In the genomic region with DNA sequence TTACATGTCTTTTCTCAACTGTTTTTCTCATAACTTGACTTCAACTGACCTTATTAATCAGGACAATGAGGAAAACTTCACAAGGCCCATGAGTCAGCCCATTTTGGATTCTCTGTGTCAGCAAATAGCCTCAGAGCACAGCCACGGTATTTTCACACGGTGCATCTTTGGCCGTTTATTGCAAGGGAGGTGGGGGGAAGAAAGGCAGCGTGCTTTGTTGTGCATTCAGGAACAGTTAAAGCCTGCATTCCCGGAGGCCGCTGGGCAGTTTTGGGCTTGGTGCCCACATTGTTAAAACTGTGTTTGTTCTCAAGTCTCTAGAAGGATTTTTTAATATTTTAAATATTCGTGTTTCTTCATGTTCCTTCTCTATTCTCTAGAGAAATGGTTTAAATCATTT, we compare ENCODE assay signal across 25 mouse cellular contexts. TPM values are rescaled to one million over a fixed set of nuclear protein-coding genes. Genes with fewer than 3 reads are reported as not detected.
A peak's percentile ranks its signal among the peaks of the same experiment; 100 is the strongest.
DNase-seq lines count a peak whose midpoint lies in the region; ATAC-seq lines count a peak whose summit lies in the region.
"Had no signal": no experiment of that assay in that cellular context is flagged by ENCODE, and none has a peak within 500 bp of the region (broad histone marks: within the 10 kb centered on the region; RNA-seq: fewer than 3 reads in every experiment).

No protein-coding gene starts in this region.

- H3K9me3 ChIP-seq in embryonic facial prominence, embryonic 12.5 days, result no peaks in the 10 kb centered on the region
- no peaks in the 10 kb centered on the region for H3K9me3 ChIP-seq in embryonic facial prominence, embryonic 10.5 days
- no peaks in the 10 kb centered on the region for H3K9me3 ChIP-seq in limb, embryonic 13.5 days
- H3K9me3 ChIP-seq in limb, embryonic 10.5 days (replicated peaks), result no peaks in the 10 kb centered on the region
- H3K9me3 ChIP-seq: heart, embryonic 13.5 days; liver, embryonic 13.5 days; neural tube, embryonic 12.5 days had no signal

- H3K36me3 ChIP-seq in embryonic facial prominence, embryonic 12.5 days, result no peaks in the 10 kb centered on the region
- H3K36me3 ChIP-seq in embryonic facial prominence, embryonic 10.5 days (replicated peaks), result no peaks in the 10 kb centered on the region
- H3K36me3 ChIP-seq in limb, embryonic 13.5 days, result no peaks in the 10 kb centered on the region
- H3K36me3 ChIP-seq in limb, embryonic 10.5 days, result no peaks in the 10 kb centered on the region
- H3K36me3 ChIP-seq: heart, embryonic 13.5 days; liver, embryonic 13.5 days; neural tube, embryonic 12.5 days had no signal

- no peak for ATAC-seq in embryonic facial prominence, embryonic 12.5 days (ENCODE audit: insufficient number of reproducible peaks, insufficient read depth, low FRiP score, low TSS enrichment)
- ATAC-seq in limb, embryonic 13.5 days (ENCODE audit: low FRiP score, low read depth), result no peak
- ATAC-seq: inflammation-experienced regulatory T-cells, adult 6 months; lung, postnatal 0 days had no signal

- H3K4me3 ChIP-seq in embryonic facial prominence, embryonic 12.5 days, result no peak overlapping the region
- no peak overlapping the region for H3K4me3 ChIP-seq in embryonic facial prominence, embryonic 10.5 days
- no peak overlapping the region for H3K4me3 ChIP-seq in limb, embryonic 13.5 days
- H3K4me3 ChIP-seq in limb, embryonic 10.5 days, result no peak overlapping the region
- H3K4me3 ChIP-seq: heart, embryonic 13.5 days; liver, embryonic 13.5 days; neural tube, embryonic 12.5 days had no signal

- 37% methylated on average over 7 of the region's 7 CpGs for WGBS in embryonic facial prominence, embryonic 12.5 days
- WGBS in embryonic facial prominence, embryonic 10.5 days, result 49% methylated on average over 7 of the region's 7 CpGs
- WGBS in limb, embryonic 13.5 days, result 7% methylated on average over 7 of the region's 7 CpGs
- 47% methylated on average over 7 of the region's 7 CpGs for WGBS in limb, embryonic 10.5 days

- DNase-seq in embryonic facial prominence, embryonic 10.5 days (ENCODE audit: low spot score), result no peak
- no peak for DNase-seq in limb, embryonic 10.5 days (ENCODE audit: low spot score)
- DNase-seq in urinary bladder, postnatal 14 days (ENCODE audit: low spot score), result peak; percentile 4
- no peak for DNase-seq in urinary bladder, adult 18-20 months (ENCODE audit: low spot score in 2 of 2)
- no peak for DNase-seq in ovary, postnatal 14 days (ENCODE audit: low spot score)
- no peak for DNase-seq in layer of hippocampus, postnatal 25 days (ENCODE audit: extremely low spot score in 1 of 2, low spot score in 1 of 2)
- DNase-seq: cerebellum, postnatal 10 days; heart, postnatal 4 days; kidney, adult 9 months; left cerebral cortex, postnatal 4 days; liver, embryonic 13.5 days; thymus, adult 2 months had no signal

- 0 out of 2 replicates have a peak overlapping the region, but pooled peaks have one; percentile 17 for H3K27ac ChIP-seq in embryonic facial prominence, embryonic 12.5 days
- no peak overlapping the region for H3K27ac ChIP-seq in embryonic facial prominence, embryonic 10.5 days (replicated peaks)
- no peak overlapping the region for H3K27ac ChIP-seq in limb, embryonic 13.5 days
- no peak overlapping the region for H3K27ac ChIP-seq in limb, embryonic 10.5 days
- H3K27ac ChIP-seq: heart, embryonic 13.5 days; liver, embryonic 13.5 days; neural tube, embryonic 12.5 days had no signal

- H3K27me3 ChIP-seq in embryonic facial prominence, embryonic 12.5 days, result no peaks in the 10 kb centered on the region
- H3K27me3 ChIP-seq in embryonic facial prominence, embryonic 10.5 days (replicated peaks; ENCODE audit: low read depth, poor library complexity, severe bottlenecking), result no peaks in the 10 kb centered on the region
- H3K27me3 ChIP-seq in limb, embryonic 13.5 days, result no peaks in the 10 kb centered on the region
- H3K27me3 ChIP-seq in limb, embryonic 10.5 days (ENCODE audit: low read depth, poor library complexity, severe bottlenecking), result no peaks in the 10 kb centered on the region
- H3K27me3 ChIP-seq: heart, embryonic 13.5 days; liver, embryonic 13.5 days; neural tube, embryonic 12.5 days had no signal

- H3K9ac ChIP-seq in embryonic facial prominence, embryonic 12.5 days, result no peak overlapping the region
- H3K9ac ChIP-seq in limb, embryonic 13.5 days, result no peak overlapping the region
- H3K9ac ChIP-seq: heart, embryonic 13.5 days; liver, embryonic 13.5 days; neural tube, embryonic 12.5 days had no signal

- H3K4me1 ChIP-seq in embryonic facial prominence, embryonic 12.5 days, result peaks cover 18% of the 10 kb centered on the region; the same call in 1 of the 2 replicates
- peaks cover 21% of the 10 kb centered on the region for H3K4me1 ChIP-seq in embryonic facial prominence, embryonic 10.5 days
- peaks cover 7% of the 10 kb centered on the region for H3K4me1 ChIP-seq in limb, embryonic 13.5 days
- peaks cover 12% of the 10 kb centered on the region for H3K4me1 ChIP-seq in limb, embryonic 10.5 days
- H3K4me1 ChIP-seq: heart, embryonic 13.5 days; liver, embryonic 13.5 days had no signal

- H3K4me2 ChIP-seq in embryonic facial prominence, embryonic 12.5 days (replicated peaks), result no peak overlapping the region
- 0 out of 2 replicates have a peak overlapping the region, but pooled peaks have one; percentile 17 for H3K4me2 ChIP-seq in limb, embryonic 13.5 days (replicated peaks)
- H3K4me2 ChIP-seq: heart, embryonic 13.5 days; liver, embryonic 13.5 days; neural tube, embryonic 12.5 days had no signal

RNA-seq across cellular contexts. Expression of gene Twist1, which starts 24.0 kb away (rescaled TPM):
- polyA plus RNA-seq in embryonic facial prominence, embryonic 12.5 days (2016; fragmentation: Nextera tagmentation; extraction: Ambion mirVana), result 79.1 and 85.3 TPM in 2 replicates
- 29.0 and 35.6 TPM in 2 replicates for polyA plus RNA-seq in embryonic facial prominence, embryonic 10.5 days (2016; fragmentation: Nextera tagmentation; extraction: Ambion mirVana)
- 46.6 and 48.6 TPM in 2 replicates for polyA plus RNA-seq in limb, embryonic 13.5 days (2015; fragmentation: Nextera tagmentation; extraction: Ambion mirVana)
- 31.0 and 33.4 TPM in 2 replicates for polyA plus RNA-seq in limb, embryonic 10.5 days (2016; fragmentation: Nextera tagmentation; extraction: Ambion mirVana)
- total RNA-seq in layer of hippocampus, postnatal 25 days (2021), result 1 to 10 TPM; 2.0 to 2.3 TPM
- total RNA-seq: megakaryocyte progenitor cell, adult 5-6 weeks; monocyte, adult 5-6 weeks had no signal
- polyA plus RNA-seq: inflammation-experienced regulatory T-cells, adult 6 months had no signal

RNA-seq across cellular contexts. Expression of gene Ferd3l, which starts 53.2 kb away (rescaled TPM):
- polyA plus RNA-seq in embryonic facial prominence, embryonic 12.5 days (2016; fragmentation: Nextera tagmentation; extraction: Ambion mirVana), result 0.19 TPM in 1 of 2 replicates, not detected in the other
- polyA plus RNA-seq in embryonic facial prominence, embryonic 10.5 days (2016; fragmentation: Nextera tagmentation; extraction: Ambion mirVana), result 0.52 TPM in 1 of 2 replicates, not detected in the other
- not detected in 2 replicates for polyA plus RNA-seq in limb, embryonic 13.5 days (2015; fragmentation: Nextera tagmentation; extraction: Ambion mirVana)
- not detected in 2 replicates for polyA plus RNA-seq in limb, embryonic 10.5 days (2016; fragmentation: Nextera tagmentation; extraction: Ambion mirVana)
- total RNA-seq in layer of hippocampus, postnatal 25 days (2021), result not detected
- total RNA-seq: granulocyte monocyte progenitor cell, adult 5-6 weeks; heart, postnatal 4 days; left cerebral cortex, postnatal 4 days; megakaryocyte progenitor cell, adult 5-6 weeks; monocyte, adult 5-6 weeks had no signal
- polyA plus RNA-seq: C2C12; embryonic facial prominence, embryonic 11.5 days; forebrain, embryonic 11.5 days; heart, embryonic 13.5 days; inflammation-experienced regulatory T-cells, adult 6 months; large intestine, adult 2 months; liver, embryonic 13.5 days; lung, postnatal 0 days; thymus, adult 2 months had no signal
